Mouse (Mus musculus) left cerebral cortex, adult 11 months (tissue): ENCODE data around the gene Stk4.
A peak's percentile ranks its signal among the peaks of the same experiment; 100 is the strongest.

Source experiments
- DNase-seq: peaks from one replicate; pipeline ENCODE4 v3.0.0; 2022; ENCODE audit warnings: low spot score

The Stk4 gene

GRCm38 (mm10) chr2:164127297-164127696 is 57.2 kb downstream of the Stk4 start:
- DNase-seq, result no peak

- DNase-seq, result no peak
Observed at GRCm38 (mm10) chr2:164128576-164129411, 58.7 kb downstream of the Stk4 start.

- DNase-seq, result no peak
Observed at GRCm38 (mm10) chr2:164131586-164131985, 61.5 kb downstream of the Stk4 start.

- no peak for DNase-seq
Observed at GRCm38 (mm10) chr2:164134563-164134962, 64.4 kb downstream of the Stk4 start.

- no peak for DNase-seq
Observed at GRCm38 (mm10) chr2:164135367-164135766, 65.2 kb downstream of the Stk4 start.

- no peak for DNase-seq
Observed at GRCm38 (mm10) chr2:164136393-164136792, 66.3 kb downstream of the Stk4 start.

- no peak for DNase-seq
Observed at GRCm38 (mm10) chr2:164137754-164138153, 67.6 kb downstream of the Stk4 start.

GRCm38 (mm10) chr2:164142021-164142420 is 71.9 kb downstream of the Stk4 start:
- DNase-seq, result peak; percentile 42

- no peak for DNase-seq
Observed at GRCm38 (mm10) chr2:164144025-164144424, 73.9 kb downstream of the Stk4 start.

GRCm38 (mm10) chr2:164144541-164144940 is 74.4 kb downstream of the Stk4 start:
- DNase-seq, result no peak

- DNase-seq, result no peak
Observed at GRCm38 (mm10) chr2:164146556-164146955, 76.4 kb downstream of the Stk4 start.

- no peak for DNase-seq
Observed at GRCm38 (mm10) chr2:164150086-164150760, 80.1 kb downstream of the Stk4 start.

GRCm38 (mm10) chr2:164152341-164152740 is 82.2 kb downstream of the Stk4 start:
- DNase-seq, result no peak

GRCm38 (mm10) chr2:164154007-164154406 is 83.9 kb downstream of the Stk4 start:
- DNase-seq, result no peak

- DNase-seq, result no peak
Observed at GRCm38 (mm10) chr2:164156158-164156557, 86.0 kb downstream of the Stk4 start.

- no peak for DNase-seq
Observed at GRCm38 (mm10) chr2:164158838-164159237, 88.7 kb downstream of the Stk4 start.

- DNase-seq, result no peak
Observed at GRCm38 (mm10) chr2:164161515-164162055, 91.5 kb downstream of the Stk4 start.

- no peak for DNase-seq
Observed at GRCm38 (mm10) chr2:164164941-164165340, 94.8 kb downstream of the Stk4 start.

GRCm38 (mm10) chr2:164167752-164168570 is 97.8 kb downstream of the Stk4 start:
- DNase-seq, result no peak

GRCm38 (mm10) chr2:164168571-164168946 is 98.4 kb downstream of the Stk4 start:
- no peak for DNase-seq

GRCm38 (mm10) chr2:164170326-164170725 is 100.2 kb downstream of the Stk4 start:
- no peak for DNase-seq

- no peak for DNase-seq
Observed at GRCm38 (mm10) chr2:164170902-164171301, 100.8 kb downstream of the Stk4 start, which contains the start of gene Kcns1. Kcns1 (minus strand) TSS chr2:164171113.
